In genomic region chr6:135340355-135341075, GRCm38 (mm10) we compare ENCODE assay signal across 10 mouse cellular contexts. TPM values are rescaled to one million over a fixed set of nuclear protein-coding genes. Genes with fewer than 3 reads are reported as not detected.
A peak's percentile ranks its signal among the peaks of the same experiment; 100 is the strongest.
DNase-seq lines count a peak whose midpoint lies in the region; ATAC-seq and TF ChIP-seq lines count a peak whose summit lies in the region.
"Had no signal": no experiment of that assay in that cellular context is flagged by ENCODE, and none has a peak within 500 bp of the region (broad histone marks: within the 10 kb centered on the region; RNA-seq: fewer than 3 reads in every experiment).

No protein-coding gene starts in this region.

- H3K4me3 ChIP-seq in left cerebral cortex, adult 2 months, result no peak overlapping the region
- H3K4me3 ChIP-seq in gastrocnemius, adult 2 months, result no peak overlapping the region
- H3K4me3 ChIP-seq in kidney, adult 2 months (ENCODE audit: insufficient read depth, low read depth, low read length), result no peak overlapping the region
- no peak overlapping the region for H3K4me3 ChIP-seq in myocyte

- 56% methylated on average over 9 of the region's 9 CpGs for WGBS in kidney, adult 2 months

- no peak for ATAC-seq in CD4-positive, CD25-positive, alpha-beta regulatory T cell, adult 4 months

- H3ac ChIP-seq in myocyte (ENCODE audit: control insufficient read depth, insufficient read length), result no peak overlapping the region

- peak overlapping the region; percentile 47; the same call in 1 of the 2 replicates for H3K27ac ChIP-seq in left cerebral cortex, adult 2 months
- peak overlapping the region; percentile 64 for H3K27ac ChIP-seq in gastrocnemius, adult 2 months
- H3K27ac ChIP-seq in kidney, adult 2 months (ENCODE audit: insufficient read depth, low read depth, low read length), result 0 out of 2 replicates have a peak overlapping the region, but pooled peaks have one; percentile 3

- no peak for DNase-seq in left cerebral cortex, adult 2 months (ENCODE audit: extremely low spot score in 1 of 2, low spot score in 2 of 2)
- DNase-seq in left cerebral cortex, postnatal 14 days (ENCODE audit: low spot score in 2 of 2), result no peak
- peak; percentile 58 for DNase-seq in gastrocnemius, adult 2 months
- peak; percentile 62 for DNase-seq in kidney, adult 2 months
- DNase-seq in urinary bladder, postnatal 4 days (ENCODE audit: low spot score in 2 of 2), result no peak
- DNase-seq in thymus, postnatal 14 days, result no peak

- H3K79me2 ChIP-seq in myocyte (ENCODE audit: control insufficient read depth, insufficient read depth), result no peaks in the 10 kb centered on the region

- H3K4me2 ChIP-seq in myocyte (ENCODE audit: low read depth), result peak overlapping the region; percentile 41

- no peaks in the 10 kb centered on the region for H3K4me1 ChIP-seq in kidney, adult 2 months (ENCODE audit: control insufficient read depth, insufficient read depth, low read length)

- TF ChIP-seq CTCF in left cerebral cortex, adult 2 months (IDR thresholded peaks at IDR 0.05), result no peak
- TF ChIP-seq CTCF in gastrocnemius, adult 2 months (IDR thresholded peaks at IDR 0.05), result no peak
- no peak for TF ChIP-seq CTCF in kidney, adult 2 months (conservative IDR thresholded peaks at IDR 0.05; ENCODE audit: insufficient read depth, insufficient read length, low read depth, low read length)

- H3K36me3 ChIP-seq in kidney, adult 2 months (ENCODE audit: control insufficient read depth, insufficient read depth, low read length), result no peaks in the 10 kb centered on the region
- no peaks in the 10 kb centered on the region for H3K36me3 ChIP-seq in myocyte (ENCODE audit: control insufficient read depth, insufficient read depth)

- no peak for TF ChIP-seq POLR2A in kidney, adult 2 months (IDR thresholded peaks at IDR 0.05; ENCODE audit: low read depth, low read length)
- TF ChIP-seq POLR2A in myocyte (IDR thresholded peaks at IDR 0.05; ENCODE audit: insufficient read length, low read depth), result no peak

- intact Hi-C loops in left cerebral cortex, adult 2 months (cut with DNase I), result no loop called here
- intact Hi-C loops in left cerebral cortex, postnatal 14 days (cut with DNase I), result no loop called here
- intact Hi-C loops in gastrocnemius, adult 2 months (cut with DNase I), result no loop called here

- no peaks in the 10 kb centered on the region for H3K27me3 ChIP-seq in kidney, adult 2 months (replicated peaks; ENCODE audit: control insufficient read depth, insufficient read depth, low read length)
- no peaks in the 10 kb centered on the region for H3K27me3 ChIP-seq in myocyte (ENCODE audit: control insufficient read depth, insufficient read depth, insufficient read length)

TF ChIP-seq in myocyte, 11 proteins besides CTCF, POLR2A, EP300 and RAD21:
- TF ChIP-seq TCF12 (IDR thresholded peaks at IDR 0.05; ENCODE audit: insufficient read depth, poor library complexity, severe bottlenecking), result no peak
- no peak for TF ChIP-seq MAX (IDR thresholded peaks at IDR 0.05; ENCODE audit: low read depth)
- TF ChIP-seq MYOG (IDR thresholded peaks at IDR 0.05; ENCODE audit: control insufficient read depth in 1 of 3, insufficient read depth in 1 of 3, insufficient read length in 2 of 3, low read depth in 2 of 3), result no peak
- TF ChIP-seq REST (IDR thresholded peaks at IDR 0.05; ENCODE audit: insufficient read depth, insufficient read length), result no peak
- TF ChIP-seq CEBPB (IDR thresholded peaks at IDR 0.05; ENCODE audit: insufficient read depth, poor library complexity, severe bottlenecking), result no peak
- no peak for TF ChIP-seq SRF (IDR thresholded peaks at IDR 0.05; ENCODE audit: control insufficient read depth, insufficient read length, low read depth)
- TF ChIP-seq MYOD1 (IDR thresholded peaks at IDR 0.05; ENCODE audit: control insufficient read depth in 1 of 3, insufficient read length in 2 of 3, low read depth in 2 of 3), result no peak

RNA-seq across cellular contexts. Expression of gene Emp1, which starts 21.8 kb away (rescaled TPM):
- 1 to 10 TPM; 2.6 TPM for total RNA-seq in left cerebral cortex, adult 2 months (2021)
- 1 to 10 TPM; 3.4 to 3.6 TPM for total RNA-seq in left cerebral cortex, postnatal 14 days (2021)
- total RNA-seq in gastrocnemius, adult 2 months (2021), result 10 to 100 TPM; 20.3 to 60.2 TPM
- polyA plus RNA-seq in kidney, adult 2 months (2012; rRNA removed), result 56.0 and 66.3 TPM in 2 replicates
- polyA plus RNA-seq in myocyte (2012; fragmentation: generic; extraction: Trizol), result 112 TPM
- polyA plus RNA-seq in CD4-positive, CD25-positive, alpha-beta regulatory T cell, adult 4 months (2017; shearing (Covaris generic)), result under 1 TPM; 0.71 to 0.95 TPM

RNA-seq across cellular contexts. Expression of gene Pbp2, which starts 30.3 kb away (rescaled TPM):
- under 1 TPM; 0.28 to 0.54 TPM for total RNA-seq in left cerebral cortex, adult 2 months (2021)
- under 1 TPM; 0.34 to 0.72 TPM for total RNA-seq in left cerebral cortex, postnatal 14 days (2021)
- total RNA-seq in gastrocnemius, adult 2 months (2021), result under 1 TPM in 1 of 2 experiments, not detected in 1; 0.17 TPM
- 0.16 TPM in 1 of 2 replicates, not detected in the other for polyA plus RNA-seq in kidney, adult 2 months (2012; rRNA removed)
- polyA plus RNA-seq in myocyte (2012; fragmentation: generic; extraction: Trizol), result 0.16 TPM
- not detected for polyA plus RNA-seq in CD4-positive, CD25-positive, alpha-beta regulatory T cell, adult 4 months (2017; shearing (Covaris generic))
- total RNA-seq: adrenal gland, postnatal 4 days; hematopoietic stem cell, adult 5-6 weeks had no signal

Comparison
In these comparisons a context has a peak if more than half of its experiments do, and no peak if none do; other contexts are left out.
1. DNase-seq: peak in gastrocnemius, adult 2 months (single experiment) and kidney, adult 2 months (single experiment); none in left cerebral cortex, adult 2 months (0 of 2), left cerebral cortex, postnatal 14 days (0 of 2), urinary bladder, postnatal 4 days (0 of 2) and thymus, postnatal 14 days (single experiment).
2. H3K27ac ChIP-seq: peak in every context shown above with its lines; median percentile 64 in gastrocnemius, adult 2 months; 47 in left cerebral cortex, adult 2 months; 3 in kidney, adult 2 months.
3. RNA of gene Emp1, which starts 21.8 kb away (total RNA-seq): 20.3 to 60.2 TPM in gastrocnemius, adult 2 months; 3.4 to 3.6 TPM in left cerebral cortex, postnatal 14 days and 2.6 TPM in left cerebral cortex, adult 2 months; every median in the first group is over 4 times any median in the second.